Mouse (Mus musculus) lung, postnatal 0 days (tissue): ENCODE results near the gene Hoxd13. TPM values are rescaled to one million over a fixed set of nuclear protein-coding genes. Genes with fewer than 3 reads are reported as not detected.

Experiments used
- ATAC-seq: fragments of 200-750 bp; cut with Nextera tagmentation; 2 replicates; pipeline ENCODE4 v1.8.0; 2017; ENCODE audit warnings: moderate library complexity
- DNase-seq: peaks from one replicate; pipeline ENCODE4 v3.0.0-alpha.2; 2016; ENCODE audit warnings: low spot score
- H3K27ac ChIP-seq: fragments of 300-500 bp; sonication (generic); 2 replicates; pipeline ENCODE4 v1.5.1; 2014; ENCODE audit warnings: antibody characterized with exemption, mild to moderate bottlenecking, low read length, mixed read lengths
- H3K27me3 ChIP-seq: fragments of 300-500 bp; sonication (generic); replicated peaks from 2 replicates; pipeline ENCODE4 v1.6.1; 2014; ENCODE audit warnings: low read length, mixed read lengths; ENCODE audit not compliant: insufficient read depth
- H3K36me3 ChIP-seq: fragments of 300-500 bp; sonication (generic); 2 replicates; pipeline ENCODE4 v1.6.1; 2014; ENCODE audit warnings: low read length, mixed read lengths; ENCODE audit not compliant: insufficient read depth
- H3K4me1 ChIP-seq: fragments of 300-500 bp; sonication (generic); 2 replicates; pipeline ENCODE4 v1.6.1; 2014; ENCODE audit warnings: antibody characterized with exemption, low read depth, low read length, mixed read lengths; ENCODE audit not compliant: insufficient read depth
- H3K4me2 ChIP-seq: fragments of 300-500 bp; sonication (generic); replicated peaks from 2 replicates; pipeline ENCODE4 v1.6.1; 2014; ENCODE audit warnings: low read depth, mild to moderate bottlenecking, low read length, moderate library complexity, mixed read lengths
- H3K4me3 ChIP-seq: fragments of 300-500 bp; sonication (generic); 2 replicates; pipeline ENCODE4 v1.5.1; 2014; ENCODE audit warnings: low read depth, low read length
- H3K9ac ChIP-seq: fragments of 300-500 bp; sonication (generic); replicated peaks from 2 replicates; pipeline ENCODE4 v1.6.1; 2014; ENCODE audit warnings: low read depth, mild to moderate bottlenecking
- H3K9me3 ChIP-seq: fragments of 300-500 bp; sonication (generic); 2 replicates; pipeline ENCODE4 v1.6.1; 2016; ENCODE audit warnings: low read length, mixed read lengths
- CTCF ChIP-seq: IDR thresholded peaks from 2 replicates; pipeline ENCODE4 v1.5.1; 2016; ENCODE audit warnings: antibody characterized with exemption, mild to moderate bottlenecking
- EP300 ChIP-seq: IDR thresholded peaks from 2 replicates; pipeline ENCODE4 v1.6.1; 2016; ENCODE audit warnings: antibody characterized with exemption, mild to moderate bottlenecking, control low read depth
- WGBS: fragments of 180-500 bp; shearing (Covaris S2); extraction: QIAGEN DNeasy Blood & Tissue Kit; methylation state at CpG from one replicate; pipeline ENCODE4 v1.1.7; 2014; 5-methylcytosine and 5-hydroxymethylcytosine counted together
- polyA plus RNA-seq: library from polyadenylated mRNA; unstranded; fragments of >200 nt; fragmentation: Nextera tagmentation; extraction: Ambion mirVana; gene quantifications from 2 replicates; pipeline ENCODE4 v1.2.1, GENCODE M21; 2015

The Hoxd13 gene
- polyA plus RNA-seq, 1 experiment from 2014 or later: not detected

- ATAC-seq: peak; percentile 26; the same call in 1 of the 2 replicates
- TF ChIP-seq CTCF: no peak
- no peak for TF ChIP-seq EP300
- no peak overlapping the region for H3K9ac ChIP-seq
Observed at GRCm38 (mm10) chr2:74655821-74656631, 12.1 kb upstream of the Hoxd13 start.

GRCm38 (mm10) chr2:74656632-74657021 is 11.5 kb upstream of the Hoxd13 start:
- Histone ChIP-seq H3K36me3 (no peaks in the 10 kb centered on the region), H3K4me1 (0 out of 2 replicates have a peak, but pooled peaks cover 9% of the 10 kb centered on the region), H3K27me3 (peaks cover 76% of the 10 kb centered on the region), H3K9me3 (no peaks in the 10 kb centered on the region), H3K4me2 (no peak overlapping the region), H3K9ac (no peak overlapping the region), H3K27ac (no peak overlapping the region), H3K4me3 (no peak overlapping the region)
- DNase-seq: no peak
- no peak for TF ChIP-seq CTCF
- TF ChIP-seq EP300: no peak
- no peak for ATAC-seq
- WGBS: 10% methylated on average over 4 of the region's 4 CpGs

More at GRCm38 (mm10) chr2:74655821-74656631, 12.1 kb upstream of the Hoxd13 start:
- H3K4me3 ChIP-seq: peak overlapping the region; percentile 27; the same call in 1 of the 2 replicates
- H3K9me3 ChIP-seq: no peaks in the 10 kb centered on the region
- H3K36me3 ChIP-seq: no peaks in the 10 kb centered on the region
- no peak for DNase-seq
- H3K27ac ChIP-seq: no peak overlapping the region
- peaks cover 76% of the 10 kb centered on the region for H3K27me3 ChIP-seq
- under 1% methylated on average over 57 of the region's 69 CpGs for WGBS
- peak overlapping the region; percentile 42 for H3K4me2 ChIP-seq
- 0 out of 2 replicates have a peak, but pooled peaks cover 9% of the 10 kb centered on the region for H3K4me1 ChIP-seq

DNA sequence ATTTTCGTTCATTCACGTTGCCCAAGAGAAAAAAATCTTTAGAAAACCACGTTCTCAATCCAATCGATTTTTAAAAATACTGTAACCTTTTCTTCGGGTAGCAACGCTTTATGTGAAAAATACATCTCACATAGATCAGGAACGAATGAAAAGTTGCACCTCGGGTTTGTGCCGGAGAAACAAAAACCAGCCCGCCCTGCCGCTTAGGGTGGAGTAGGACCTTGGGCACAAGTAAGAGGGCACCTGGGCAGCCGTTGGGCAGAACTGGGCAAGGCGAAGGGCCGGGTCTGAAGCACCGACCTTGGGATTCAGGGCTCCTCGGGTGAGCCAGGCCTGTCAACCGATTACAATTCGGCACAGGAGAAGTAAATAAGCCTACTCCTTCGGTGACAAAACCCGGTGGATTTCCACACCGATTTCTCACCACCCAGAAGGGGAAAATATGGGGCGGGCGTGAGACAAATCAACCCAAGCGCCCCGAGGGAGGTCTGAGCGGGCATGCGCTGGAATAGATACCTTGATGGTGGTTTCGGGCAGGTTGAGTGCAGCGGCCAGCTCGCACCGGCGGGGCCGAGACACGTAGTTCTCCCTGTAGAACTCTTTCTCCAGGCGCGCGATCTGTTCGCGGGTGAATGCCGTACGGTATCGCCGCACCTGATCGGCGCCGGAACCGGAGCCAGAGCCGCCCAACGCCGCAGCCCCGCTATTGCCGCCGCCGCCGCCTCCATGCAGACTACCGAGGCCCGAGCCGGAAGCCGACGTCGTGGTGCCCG is 10.7 kb upstream of the Hoxd13 start:
- no peaks in the 10 kb centered on the region for H3K9me3 ChIP-seq
- TF ChIP-seq CTCF: no peak
- TF ChIP-seq EP300: no peak
- 0 out of 2 replicates have a peak overlapping the region, but pooled peaks have one; percentile 5 for H3K4me2 ChIP-seq
- 4% methylated on average over 53 of the region's 62 CpGs for WGBS
- H3K27ac ChIP-seq: no peak overlapping the region
- no peak for ATAC-seq
- DNase-seq: no peak
- no peaks in the 10 kb centered on the region for H3K36me3 ChIP-seq
- H3K4me1 ChIP-seq: 0 out of 2 replicates have a peak, but pooled peaks cover 9% of the 10 kb centered on the region
- no peak overlapping the region for H3K9ac ChIP-seq
- peaks cover 75% of the 10 kb centered on the region for H3K27me3 ChIP-seq
- H3K4me3 ChIP-seq: peak overlapping the region; percentile 12; the same call in 1 of the 2 replicates

DNA sequence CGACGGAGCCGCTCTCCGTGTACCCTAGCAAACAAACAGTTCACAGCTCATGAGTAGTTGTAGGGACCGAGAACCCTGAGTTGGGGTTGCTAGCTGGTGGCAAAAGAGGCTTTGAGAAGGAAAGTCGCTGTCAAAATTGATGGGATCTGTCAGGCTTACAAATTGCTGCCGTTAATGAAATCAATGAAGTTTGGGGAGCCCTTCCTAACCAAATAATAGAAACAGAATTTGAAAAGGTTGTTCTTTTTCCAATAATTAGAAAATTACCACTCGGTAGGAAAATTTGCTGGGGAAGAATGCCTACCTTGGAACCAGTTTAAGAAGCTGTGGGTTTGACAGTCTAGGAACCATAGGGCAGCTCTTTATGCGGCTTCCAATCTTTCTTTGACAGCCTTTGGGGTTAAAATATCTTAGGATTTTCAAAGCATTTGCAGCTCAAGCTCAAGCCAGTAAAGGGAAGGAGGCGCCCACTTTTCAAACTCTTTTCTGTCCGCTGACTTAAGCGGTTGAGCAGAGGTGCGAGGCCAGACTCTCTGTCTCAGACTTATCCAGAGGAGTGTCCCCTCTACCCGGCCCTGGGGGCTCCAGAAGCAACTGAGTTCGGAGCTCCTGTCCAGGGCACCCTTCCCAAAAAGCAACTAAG is 10.0 kb upstream of the Hoxd13 start:
- no peak for ATAC-seq
- H3K4me2 ChIP-seq: 0 out of 2 replicates have a peak overlapping the region, but pooled peaks have one; percentile 5
- no peak for DNase-seq
- 0 out of 2 replicates have a peak, but pooled peaks cover 9% of the 10 kb centered on the region for H3K4me1 ChIP-seq
- H3K36me3 ChIP-seq: no peaks in the 10 kb centered on the region
- peak overlapping the region; percentile 12; the same call in 1 of the 2 replicates for H3K4me3 ChIP-seq
- no peak overlapping the region for H3K27ac ChIP-seq
- H3K9ac ChIP-seq: no peak overlapping the region
- H3K9me3 ChIP-seq: no peaks in the 10 kb centered on the region
- TF ChIP-seq EP300: no peak
- no peak for TF ChIP-seq CTCF
- 5% methylated on average over 15 of the region's 15 CpGs for WGBS
- H3K27me3 ChIP-seq: peaks cover 80% of the 10 kb centered on the region

- TF ChIP-seq EP300 (no peak), CTCF (no peak)
- Histone ChIP-seq H3K4me3 (no peak overlapping the region), H3K27ac (no peak overlapping the region), H3K27me3 (peaks cover 84% of the 10 kb centered on the region), H3K36me3 (no peaks in the 10 kb centered on the region), H3K4me1 (0 out of 2 replicates have a peak, but pooled peaks cover 9% of the 10 kb centered on the region), H3K4me2 (no peak overlapping the region), H3K9me3 (no peaks in the 10 kb centered on the region), H3K9ac (no peak overlapping the region)
- DNase-seq: no peak
- no peak for ATAC-seq
- whole genome bisulfite sequencing: under 1% methylated on average over 43 of the region's 47 CpGs
Observed at GRCm38 (mm10) chr2:74658667-74659371, 9.3 kb upstream of the Hoxd13 start.
